Mouse (Mus musculus): ENCODE results near the gene Ice2. TPM values are rescaled to one million over a fixed set of nuclear protein-coding genes. Genes with fewer than 3 reads are reported as not detected.
A peak's percentile ranks its signal among the peaks of the same experiment; 100 is the strongest.

Ice2 gene
- polyA plus RNA-seq, 1 experiment from 2014 or later: 4.3 TPM

- H3K4me1 ChIP-seq (replicated peaks; ENCODE audit: control insufficient read depth, insufficient read depth): peaks cover 25% of the 10 kb centered on the region
- TF ChIP-seq CTCF (IDR thresholded peaks at IDR 0.05; ENCODE audit: low read depth) (no peak), EP300 (optimal IDR thresholded peaks at IDR 0.05) (no peak)
- 80% methylated on average over 3 of the region's 3 CpGs for WGBS
- no peak for ATAC-seq (ENCODE audit: low FRiP score, low TSS enrichment)
- H3K9me3 ChIP-seq (ENCODE audit: control insufficient read depth, low read length): no peaks in the 10 kb centered on the region
- peak overlapping the region; percentile 93 for H3K27ac ChIP-seq (replicated peaks)
- no peak overlapping the region for H3K9ac ChIP-seq (ENCODE audit: low read length)
- peak overlapping the region; percentile 67 for H3K4me2 ChIP-seq (replicated peaks; ENCODE audit: low read depth)
- H3K36me3 ChIP-seq (ENCODE audit: control insufficient read depth, insufficient read depth, low read length): peaks cover 3% of the 10 kb centered on the region; the same call in 1 of the 2 replicates
- no peaks in the 10 kb centered on the region for H3K27me3 ChIP-seq (ENCODE audit: control insufficient read depth, insufficient read depth, low read length)
- DNase-seq (ENCODE audit: low spot score): no peak
- H3K4me3 ChIP-seq (ENCODE audit: low read depth, low read length): no peak overlapping the region
Observed at GRCm38 (mm10) chr9:69457143-69457542, 59.4 kb downstream of the Ice2 start.

GRCm38 (mm10) chr9:69457747-69458625, 60.3 kb downstream of the Ice2 start:
- peaks cover 25% of the 10 kb centered on the region for H3K4me1 ChIP-seq (replicated peaks; ENCODE audit: control insufficient read depth, insufficient read depth)
- no peaks in the 10 kb centered on the region for H3K9me3 ChIP-seq (ENCODE audit: control insufficient read depth, low read length)
- peak overlapping the region; percentile 1; the same call in 1 of the 2 replicates for H3K4me3 ChIP-seq (ENCODE audit: low read depth, low read length)
- peak; percentile 77 for DNase-seq (ENCODE audit: low spot score)
- peaks cover 3% of the 10 kb centered on the region; the same call in 1 of the 2 replicates for H3K36me3 ChIP-seq (ENCODE audit: control insufficient read depth, insufficient read depth, low read length)
- no peaks in the 10 kb centered on the region for H3K27me3 ChIP-seq (ENCODE audit: control insufficient read depth, insufficient read depth, low read length)
- TF ChIP-seq EP300 (optimal IDR thresholded peaks at IDR 0.05) (peak; percentile 14), CTCF (IDR thresholded peaks at IDR 0.05; ENCODE audit: low read depth) (0 out of 2 replicates have a peak, but pooled peaks have one; percentile 6)
- H3K9ac ChIP-seq (ENCODE audit: low read length): 0 out of 2 replicates have a peak overlapping the region, but pooled peaks have one; percentile 31
- H3K4me2 ChIP-seq (replicated peaks; ENCODE audit: low read depth): peak overlapping the region; percentile 42
- ATAC-seq (ENCODE audit: low FRiP score, low TSS enrichment): peak; percentile 44
- WGBS: 7% methylated on average over 14 of the region's 14 CpGs
- peak overlapping the region; percentile 93 for H3K27ac ChIP-seq (replicated peaks)

GRCm38 (mm10) chr9:69458982-69459381, 61.3 kb downstream of the Ice2 start:
- ATAC-seq (ENCODE audit: low FRiP score, low TSS enrichment) (peak; percentile 55), DNase-seq (ENCODE audit: low spot score) (peak; percentile 79)
- Histone ChIP-seq H3K4me3 (ENCODE audit: low read depth, low read length) (no peak overlapping the region), H3K36me3 (ENCODE audit: control insufficient read depth, insufficient read depth, low read length) (peaks cover 3% of the 10 kb centered on the region; the same call in 1 of the 2 replicates), H3K4me1 (replicated peaks; ENCODE audit: control insufficient read depth, insufficient read depth) (peaks cover 27% of the 10 kb centered on the region), H3K4me2 (replicated peaks; ENCODE audit: low read depth) (peak overlapping the region; percentile 18; the same call in 1 of the 2 replicates), H3K27me3 (ENCODE audit: control insufficient read depth, insufficient read depth, low read length) (no peaks in the 10 kb centered on the region), H3K27ac (replicated peaks) (peak overlapping the region; percentile 93), H3K9me3 (ENCODE audit: control insufficient read depth, low read length) (no peaks in the 10 kb centered on the region), H3K9ac (ENCODE audit: low read length) (0 out of 2 replicates have a peak overlapping the region, but pooled peaks have one; percentile 38)
- TF ChIP-seq EP300 (optimal IDR thresholded peaks at IDR 0.05) (no peak), CTCF (IDR thresholded peaks at IDR 0.05; ENCODE audit: low read depth) (no peak)
- WGBS: 29% methylated on average over 2 of the region's 2 CpGs

GRCm38 (mm10) chr9:69459876-69460275, 62.2 kb downstream of the Ice2 start:
- TF ChIP-seq EP300 (optimal IDR thresholded peaks at IDR 0.05): no peak
- no peak for TF ChIP-seq CTCF (IDR thresholded peaks at IDR 0.05; ENCODE audit: low read depth)
- DNase-seq (ENCODE audit: low spot score) (no peak), ATAC-seq (ENCODE audit: low FRiP score, low TSS enrichment) (no peak)
- H3K4me3 ChIP-seq (ENCODE audit: low read depth, low read length): no peak overlapping the region
- no peaks in the 10 kb centered on the region for H3K9me3 ChIP-seq (ENCODE audit: control insufficient read depth, low read length)
- WGBS: 72% methylated on average over 7 of the region's 7 CpGs
- H3K27ac ChIP-seq (replicated peaks): peak overlapping the region; percentile 93
- peaks cover 27% of the 10 kb centered on the region for H3K4me1 ChIP-seq (replicated peaks; ENCODE audit: control insufficient read depth, insufficient read depth)
- H3K9ac ChIP-seq (ENCODE audit: low read length): no peak overlapping the region
- H3K27me3 ChIP-seq (ENCODE audit: control insufficient read depth, insufficient read depth, low read length): no peaks in the 10 kb centered on the region
- no peak overlapping the region for H3K4me2 ChIP-seq (replicated peaks; ENCODE audit: low read depth)
- peaks cover 3% of the 10 kb centered on the region; the same call in 1 of the 2 replicates for H3K36me3 ChIP-seq (ENCODE audit: control insufficient read depth, insufficient read depth, low read length)

- no peak for DNase-seq (ENCODE audit: low spot score)
- ATAC-seq (ENCODE audit: low FRiP score, low TSS enrichment): no peak
- peaks cover 11% of the 10 kb centered on the region for H3K4me1 ChIP-seq (replicated peaks; ENCODE audit: control insufficient read depth, insufficient read depth)
- peak overlapping the region; percentile 35 for H3K27ac ChIP-seq (replicated peaks)
- H3K9ac ChIP-seq (ENCODE audit: low read length): no peak overlapping the region
- WGBS: 61% methylated on average over 2 of the region's 2 CpGs
- no peak overlapping the region for H3K4me2 ChIP-seq (replicated peaks; ENCODE audit: low read depth)
- no peaks in the 10 kb centered on the region for H3K9me3 ChIP-seq (ENCODE audit: control insufficient read depth, low read length)
- no peaks in the 10 kb centered on the region for H3K27me3 ChIP-seq (ENCODE audit: control insufficient read depth, insufficient read depth, low read length)
- TF ChIP-seq CTCF (IDR thresholded peaks at IDR 0.05; ENCODE audit: low read depth): no peak
- TF ChIP-seq EP300 (optimal IDR thresholded peaks at IDR 0.05): no peak
- peaks cover 11% of the 10 kb centered on the region for H3K36me3 ChIP-seq (ENCODE audit: control insufficient read depth, insufficient read depth, low read length)
- H3K4me3 ChIP-seq (ENCODE audit: low read depth, low read length): no peak overlapping the region
Observed at GRCm38 (mm10) chr9:69463046-69463445, 65.3 kb downstream of the Ice2 start.
